Mouse (Mus musculus) cerebral cortex, adult 2 months (tissue): ENCODE measurements around the gene Ap3b1.

Experiments used
- WGBS: fragments of 180-500 bp; shearing (Covaris S2); methylation state at CpG from one replicate; pipeline ENCODE4 v1.1.7; 2018; 5-methylcytosine and 5-hydroxymethylcytosine counted together

The Ap3b1 gene

GRCm38 (mm10) chr13:94375526-94376390, 17.0 kb downstream of the Ap3b1 start:
- 42% methylated on average over 7 of the region's 7 CpGs for WGBS

DNA sequence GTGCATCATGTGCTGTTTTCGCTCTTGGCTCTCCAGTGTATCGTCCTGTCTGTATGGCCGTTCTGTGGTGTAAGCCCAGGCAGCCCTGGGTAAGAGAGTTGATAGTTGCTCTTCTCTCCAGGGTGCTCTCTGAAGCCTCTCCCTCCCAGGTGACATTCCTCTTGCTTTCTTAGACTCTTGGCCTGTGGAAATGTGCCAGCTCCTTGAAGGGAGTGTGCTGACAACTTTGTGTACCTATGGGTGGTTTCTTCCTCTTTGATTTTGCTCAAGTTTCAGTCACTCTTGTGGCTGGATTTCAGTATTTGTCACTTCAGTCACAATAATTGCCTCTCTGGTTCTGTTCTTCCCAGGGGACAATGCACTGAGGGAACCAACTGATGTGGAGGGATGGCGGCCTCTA, 20.2 kb downstream of the Ap3b1 start:
- 88% methylated on average over 4 of the region's 4 CpGs for WGBS

GRCm38 (mm10) chr13:94381427-94381826, 22.7 kb downstream of the Ap3b1 start:
- 50% methylated on average over 4 of the region's 4 CpGs for WGBS

DNA sequence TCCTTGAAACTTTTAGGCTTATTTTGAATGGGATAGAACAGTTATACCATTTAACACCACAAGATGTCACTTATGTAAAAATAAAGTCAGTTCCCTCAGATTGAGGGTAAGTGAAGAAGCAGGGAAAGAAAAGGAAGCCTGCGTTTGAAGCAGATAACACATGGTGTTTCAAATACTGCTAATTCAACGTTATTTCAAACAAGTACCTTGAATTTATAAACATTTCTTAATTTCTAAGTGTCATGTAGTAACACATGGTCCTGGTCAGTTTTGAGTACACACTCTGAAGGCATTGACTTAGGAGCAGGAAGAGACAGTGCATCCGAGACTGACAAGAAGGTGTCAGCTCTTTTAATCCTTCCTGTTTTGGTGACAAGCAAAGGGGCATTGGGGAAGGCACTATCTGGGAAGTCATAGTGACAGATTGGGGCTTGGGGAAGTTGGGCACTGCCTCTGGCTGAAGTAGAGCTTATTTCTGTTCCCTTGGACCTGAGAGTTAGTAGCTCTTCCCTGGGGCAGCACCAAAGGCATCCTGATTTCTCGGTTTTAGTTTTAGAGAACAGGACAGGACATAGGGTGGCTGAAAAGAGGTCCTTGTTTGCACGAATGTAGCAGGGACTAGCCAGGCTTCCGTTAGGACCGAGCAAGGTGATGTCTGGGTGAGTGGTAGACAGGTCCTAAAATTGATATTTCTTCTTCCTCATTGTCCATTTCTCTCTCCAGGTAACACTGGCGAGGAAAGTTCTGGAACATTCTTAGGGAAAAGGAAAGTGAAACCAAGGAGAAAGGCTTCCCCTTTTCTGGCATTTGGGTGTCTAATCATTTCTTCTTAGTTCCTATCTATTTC, 23.3 kb downstream of the Ap3b1 start:
- 57% methylated on average over 8 of the region's 8 CpGs for WGBS

GRCm38 (mm10) chr13:94384931-94385570, 26.3 kb downstream of the Ap3b1 start:
- WGBS, result 57% methylated on average over 3 of the region's 3 CpGs

DNA sequence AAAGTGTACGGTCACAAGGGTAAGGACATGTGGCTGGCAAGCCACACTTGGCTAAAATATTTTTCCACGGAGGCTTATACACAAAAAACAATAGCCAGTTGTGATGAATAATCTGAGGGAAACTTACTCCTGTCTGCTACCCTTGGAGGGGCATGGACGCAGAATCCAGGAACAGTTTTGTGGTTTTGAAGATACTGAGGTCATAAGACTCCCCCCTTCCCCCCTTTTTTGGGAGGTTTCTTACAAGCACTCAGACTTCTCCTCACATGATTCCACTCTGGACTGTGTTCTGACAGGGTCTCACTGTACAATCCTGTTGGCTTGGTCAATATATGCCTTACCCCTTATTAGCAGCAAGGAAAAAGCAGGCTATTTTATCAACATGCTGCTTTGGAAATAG, 29.8 kb downstream of the Ap3b1 start:
- 70% methylated on average over 3 of the region's 3 CpGs for WGBS

DNA sequence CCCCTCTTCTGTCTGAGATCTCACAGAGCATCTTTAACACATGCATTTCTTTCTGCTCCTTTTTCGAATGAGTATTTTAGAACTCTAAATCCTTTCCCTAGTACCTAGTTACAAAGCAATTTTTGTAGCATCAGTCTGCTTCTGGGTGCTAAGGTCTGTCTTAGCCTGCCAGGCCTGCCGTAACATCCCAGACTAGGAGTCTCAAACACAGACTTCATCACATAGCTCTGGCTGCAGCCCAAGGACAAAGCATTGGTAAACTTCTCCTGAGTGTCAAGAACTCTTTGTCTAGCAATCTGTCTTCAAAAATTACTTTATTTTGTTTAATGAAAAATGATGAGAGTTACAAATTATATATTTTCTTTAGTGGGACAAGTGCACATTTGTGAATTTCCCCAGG, 30.8 kb downstream of the Ap3b1 start:
- 69% methylated on average over 2 of the region's 2 CpGs for WGBS

- WGBS, result 71% methylated on average over 5 of the region's 5 CpGs
Observed at GRCm38 (mm10) chr13:94392282-94392681, 33.5 kb downstream of the Ap3b1 start.

DNA sequence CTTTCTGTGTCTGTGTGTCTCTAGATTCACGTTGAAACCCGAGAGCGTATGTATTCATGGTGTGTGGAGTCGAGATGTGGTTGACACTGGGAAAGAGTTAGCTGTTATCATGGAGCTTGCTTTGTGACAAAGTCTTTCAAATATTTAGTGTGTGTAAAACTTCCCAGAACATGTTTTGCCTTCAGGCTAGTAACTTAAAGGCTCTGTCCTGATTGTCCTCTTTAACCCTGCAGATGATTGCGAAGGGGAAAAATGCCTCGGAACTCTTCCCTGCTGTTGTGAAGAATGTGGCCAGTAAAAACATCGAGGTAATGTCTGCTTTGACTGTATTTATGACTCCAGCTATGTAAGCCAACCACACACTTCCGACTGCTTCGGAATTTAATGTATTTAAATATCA, 35.7 kb downstream of the Ap3b1 start:
- 81% methylated on average over 9 of the region's 9 CpGs for WGBS

DNA sequence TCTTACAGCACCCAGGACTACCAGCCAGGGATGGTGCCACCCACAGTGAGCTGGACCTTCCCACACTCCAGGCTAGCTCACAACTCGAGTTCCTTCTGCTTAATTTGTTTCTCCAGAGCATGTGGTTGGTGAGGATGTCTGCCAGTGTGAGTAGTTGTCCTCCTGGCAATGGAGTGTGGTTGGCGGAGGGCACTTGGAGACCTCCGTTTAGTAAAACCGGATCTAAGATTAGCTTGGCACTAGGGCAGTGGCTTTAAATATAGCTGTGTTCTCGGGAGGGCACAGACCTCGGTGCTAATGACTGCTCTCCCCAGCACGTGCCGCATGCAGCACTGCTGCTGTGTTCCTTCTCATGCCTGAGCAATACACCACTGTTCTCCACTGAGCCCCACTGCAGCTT, 37.0 kb downstream of the Ap3b1 start:
- 34% methylated on average over 8 of the region's 8 CpGs for WGBS

DNA sequence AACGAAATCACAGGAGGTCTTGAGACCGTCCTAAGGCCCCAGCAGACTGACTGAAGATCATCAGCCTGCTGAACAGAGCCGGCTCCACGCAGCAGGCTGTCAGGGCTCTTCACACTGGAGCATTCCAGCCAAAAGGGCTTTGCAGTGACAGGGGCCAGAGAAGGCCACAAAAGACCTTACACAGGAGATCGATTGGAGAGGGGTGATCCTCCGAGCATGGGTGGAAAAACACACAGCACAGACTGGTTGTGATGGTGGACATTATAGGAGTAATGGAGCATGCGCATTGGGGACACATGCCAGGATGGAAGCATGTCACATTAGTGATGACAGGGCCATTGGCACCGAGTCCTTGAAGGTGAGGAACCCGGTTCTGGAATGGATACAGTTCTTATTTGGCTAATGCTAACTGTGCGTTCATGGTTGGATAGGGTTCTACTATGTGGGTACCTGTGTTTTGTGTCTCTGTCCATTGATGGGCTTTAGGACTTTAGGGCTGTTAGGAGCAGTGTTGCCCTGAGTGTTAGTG, 37.7 kb downstream of the Ap3b1 start:
- WGBS, result 85% methylated on average over 10 of the region's 10 CpGs

DNA sequence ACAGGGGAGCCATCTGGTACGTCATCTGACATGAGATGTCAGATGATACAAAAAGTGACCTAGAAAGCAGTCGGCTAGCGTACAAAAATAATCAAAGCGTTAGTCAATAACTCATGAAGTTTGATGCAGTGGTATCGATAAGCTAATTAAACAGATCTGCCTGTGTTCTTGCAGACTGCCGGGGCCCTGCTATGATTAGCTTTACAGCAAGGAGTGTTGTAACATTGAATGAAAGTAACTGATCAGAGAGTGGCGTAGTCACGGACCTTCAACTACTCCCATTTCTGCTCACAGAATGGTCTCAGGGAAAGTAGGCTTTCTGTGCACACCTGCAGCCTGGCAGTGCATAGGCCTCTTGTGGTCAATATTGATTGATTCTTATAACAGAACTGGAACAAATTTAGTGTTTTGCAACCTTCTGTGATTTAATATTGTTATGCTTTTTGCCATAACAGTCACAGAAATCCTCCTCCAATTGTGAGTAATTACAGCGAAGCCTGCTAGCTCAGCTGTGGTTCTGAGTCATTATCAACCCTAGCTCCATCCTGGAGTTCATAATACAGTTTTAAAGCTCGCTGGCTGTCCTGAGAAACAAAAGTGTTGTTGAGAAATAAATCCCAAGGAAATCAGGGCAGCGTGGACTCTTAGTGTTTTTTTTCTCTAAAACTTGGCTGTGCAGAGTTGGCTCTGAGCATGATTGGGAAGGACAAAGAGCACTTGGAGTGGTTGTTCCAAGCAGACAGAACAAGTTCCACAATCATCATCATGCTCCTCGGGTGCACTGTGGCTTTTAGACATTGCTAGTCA, 40.0 kb downstream of the Ap3b1 start:
- WGBS, result 54% methylated on average over 12 of the region's 12 CpGs

DNA sequence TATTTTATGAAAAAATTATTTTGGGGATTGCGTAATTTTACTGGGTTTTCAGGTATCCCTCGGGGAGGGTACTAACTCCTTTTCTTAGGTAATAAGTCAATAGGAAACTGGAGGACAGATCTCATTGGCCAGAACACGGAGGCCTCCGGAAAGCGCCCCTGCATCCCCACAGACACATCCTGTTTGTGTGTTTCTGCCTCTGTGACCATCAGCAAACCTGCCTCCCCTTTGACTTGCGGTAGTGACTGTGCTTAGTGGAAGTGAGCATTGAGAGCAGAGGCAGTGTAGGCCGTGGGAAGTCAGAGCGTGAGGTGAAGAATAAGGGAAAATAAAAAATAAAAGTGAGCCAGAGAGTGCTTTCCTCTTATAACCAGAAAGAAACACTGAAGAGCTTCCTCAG, 41.7 kb downstream of the Ap3b1 start:
- 83% methylated on average over 8 of the region's 8 CpGs for WGBS

- WGBS, result 80% methylated on average over 5 of the region's 5 CpGs
Observed at GRCm38 (mm10) chr13:94423600-94423999, 64.8 kb downstream of the Ap3b1 start.

DNA sequence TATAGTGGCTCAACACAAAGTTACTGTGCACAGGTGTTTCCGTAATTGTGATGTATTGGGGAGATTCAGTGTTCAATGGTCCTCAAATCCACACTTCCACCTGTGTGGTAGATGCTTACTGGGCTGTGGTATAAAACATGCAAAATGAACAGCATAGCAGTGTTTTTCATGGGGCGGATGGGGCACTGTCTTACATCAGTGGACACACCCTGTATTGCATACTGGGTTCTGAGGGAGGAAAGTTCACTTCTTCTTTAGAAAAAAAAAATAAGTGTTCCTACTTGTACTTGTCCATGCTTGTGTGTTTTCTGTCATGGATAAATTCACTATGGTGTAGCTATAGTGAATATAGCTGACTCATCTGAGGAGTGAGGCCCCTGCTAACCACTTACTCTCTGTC, 70.8 kb downstream of the Ap3b1 start:
- WGBS, result 97% methylated on average over 2 of the region's 2 CpGs

DNA sequence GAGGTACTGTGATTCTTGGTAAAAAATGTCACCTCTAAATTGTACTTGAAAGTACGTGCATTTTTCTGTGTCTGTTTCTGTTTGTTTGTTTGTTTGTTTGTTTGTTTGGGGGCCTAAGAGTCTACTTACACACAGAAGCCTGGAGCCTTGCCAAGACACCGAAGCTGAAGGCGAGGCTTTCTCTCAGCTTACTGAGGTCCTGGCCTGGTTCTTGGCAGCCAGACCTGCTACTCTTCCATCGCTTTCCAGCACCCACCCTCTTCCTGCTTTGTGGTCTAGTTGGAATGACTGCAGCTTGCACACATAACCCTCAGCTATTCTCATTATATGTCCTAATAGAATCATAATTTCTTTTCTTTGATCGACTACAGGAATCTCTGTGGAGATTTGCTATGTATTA, 80.6 kb downstream of the Ap3b1 start:
- 60% methylated on average over 5 of the region's 5 CpGs for WGBS

GRCm38 (mm10) chr13:94441199-94441598, 82.4 kb downstream of the Ap3b1 start:
- WGBS, result 64% methylated on average over 4 of the region's 4 CpGs

DNA sequence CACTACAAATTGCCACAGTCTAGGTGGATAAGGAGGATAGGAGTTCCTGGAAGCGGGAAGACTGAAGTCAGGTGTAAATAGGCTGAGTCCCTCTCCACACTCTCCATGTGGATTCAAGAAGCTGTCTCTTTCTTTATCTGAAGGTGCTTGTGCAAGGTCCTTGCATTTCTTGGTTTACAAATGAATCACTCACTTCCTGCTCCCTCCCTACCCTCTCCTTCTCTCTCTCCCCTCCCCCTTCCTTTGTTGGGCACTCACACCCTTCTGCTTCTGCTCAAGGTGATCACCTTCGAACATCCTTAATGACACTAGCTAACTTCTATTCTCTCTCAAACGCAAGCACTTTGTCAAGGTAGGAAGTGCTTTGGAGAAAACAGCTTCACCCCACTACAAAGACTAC, 84.7 kb downstream of the Ap3b1 start:
- 88% methylated on average over 3 of the region's 3 CpGs for WGBS

DNA sequence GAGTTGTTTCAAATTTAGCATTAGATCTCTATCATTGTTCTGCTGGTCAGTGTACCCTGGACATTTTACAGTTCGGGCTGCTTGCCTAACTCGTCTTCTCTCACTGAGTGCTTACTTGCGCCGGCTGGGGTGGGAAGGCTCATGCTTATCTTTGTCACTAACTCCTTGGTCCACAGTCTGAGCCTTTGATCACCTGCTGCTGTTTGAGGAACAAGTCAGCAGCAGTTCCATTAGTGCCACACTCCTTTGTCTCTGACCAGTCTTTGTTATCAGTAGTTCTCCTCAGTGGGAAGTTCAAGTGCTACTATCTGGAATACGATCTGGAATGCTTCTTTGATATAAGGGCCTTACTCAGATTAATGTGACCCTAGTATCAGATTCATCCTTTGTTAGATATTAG, 86.3 kb downstream of the Ap3b1 start:
- 91% methylated on average over 5 of the region's 5 CpGs for WGBS

DNA sequence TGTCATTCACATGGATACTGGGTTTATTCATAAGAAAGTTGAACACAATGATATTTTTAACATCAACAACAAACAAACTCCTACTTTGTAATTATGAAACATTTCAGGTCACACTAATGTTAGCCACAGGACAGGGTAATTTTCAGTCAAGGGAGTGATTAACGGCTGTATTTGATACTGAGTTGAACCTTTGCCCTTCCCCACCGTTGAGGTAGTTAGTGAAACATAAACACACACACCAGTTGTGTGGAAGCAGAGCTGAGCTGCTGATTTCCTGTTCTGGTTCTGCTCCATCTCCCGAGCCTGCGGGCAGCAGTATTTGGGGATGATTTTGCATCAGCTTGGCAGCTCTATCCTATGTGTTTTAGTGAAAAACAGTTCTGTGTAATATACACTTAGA, 88.2 kb downstream of the Ap3b1 start:
- WGBS, result 72% methylated on average over 4 of the region's 4 CpGs

DNA sequence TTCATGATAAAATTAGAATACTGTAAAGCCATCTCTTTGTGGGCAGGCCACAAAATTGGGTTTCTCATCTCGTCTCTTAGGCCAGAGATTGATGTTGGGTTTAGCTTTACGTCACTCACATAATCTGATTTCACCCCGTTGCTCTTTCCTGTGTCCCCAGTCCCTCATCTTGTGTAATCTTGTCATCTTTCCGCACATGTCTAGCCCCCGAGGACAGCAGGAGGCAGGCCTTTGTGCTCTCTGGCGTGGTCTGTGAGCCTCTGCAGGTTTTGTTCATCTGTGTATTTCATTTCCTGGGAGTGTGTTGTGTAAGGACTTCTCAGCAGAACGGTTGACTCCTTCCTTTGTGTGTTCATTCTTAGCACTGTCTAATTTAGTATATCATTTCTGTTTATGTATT, 90.8 kb downstream of the Ap3b1 start:
- WGBS, result 78% methylated on average over 7 of the region's 7 CpGs
